Mouse (Mus musculus) forebrain, embryonic 10.5 days (tissue): ENCODE measurements around the gene Hist1h2ad. TPM values are rescaled to one million over a fixed set of nuclear protein-coding genes. Genes with fewer than 3 reads are reported as not detected.
"Not testable (repeated sequence)": the region's sequence is repeated elsewhere in the genome, so short reads cannot be mapped to it uniquely, and the experiment has no call there.

Source experiments
- DNase-seq: peaks from one replicate; pipeline ENCODE4 v3.0.0-alpha.2; 2017; ENCODE audit warnings: low spot score; ENCODE audit errors: extremely low spot score
- H3K27ac ChIP-seq: fragments of 300-500 bp; sonication (generic); 2 replicates; pipeline ENCODE4 v1.5.1; 2016; ENCODE audit warnings: mild to moderate bottlenecking
- H3K27me3 ChIP-seq: fragments of 300-500 bp; sonication (generic); 2 replicates; pipeline ENCODE4 v1.6.1; 2016; ENCODE audit warnings: mild to moderate bottlenecking; ENCODE audit not compliant: poor library complexity, severe bottlenecking
- H3K36me3 ChIP-seq: fragments of 300-500 bp; sonication (generic); replicated peaks from 2 replicates; pipeline ENCODE4 v1.6.1; 2016; ENCODE audit warnings: mild to moderate bottlenecking, moderate library complexity
- H3K4me1 ChIP-seq: fragments of 300-500 bp; sonication (generic); 2 replicates; pipeline ENCODE4 v1.6.1; 2016
- H3K4me3 ChIP-seq: fragments of 300-500 bp; sonication (generic); 2 replicates; pipeline ENCODE4 v1.5.1; 2016; ENCODE audit warnings: mild to moderate bottlenecking, moderate library complexity
- H3K9me3 ChIP-seq: fragments of 300-500 bp; sonication (generic); 2 replicates; pipeline ENCODE4 v1.6.1; 2016; ENCODE audit warnings: mild to moderate bottlenecking, moderate library complexity
- WGBS: fragments of 180-500 bp; shearing (Covaris S2); methylation state at CpG from one replicate; pipeline ENCODE4 v1.1.7; 2016; 5-methylcytosine and 5-hydroxymethylcytosine counted together
- polyA plus RNA-seq: library from polyadenylated mRNA; unstranded; fragments of >200 nt; fragmentation: Nextera tagmentation; extraction: Ambion mirVana; gene quantifications from 2 replicates; pipeline ENCODE4 v1.2.1, GENCODE M21; 2016

The Hist1h2ad gene
- 1.5 TPM in 2 replicates for polyA plus RNA-seq

GRCm38 (mm10) chr13:23573898-23574524 lies at the start of gene Hist1h2ad, which contains the start of gene Hist1h2bf:
TSS of gene Hist1h2ad (plus strand) at chr13:23574381.
TSS of gene Hist1h2bf (minus strand) at chr13:23574196.
- peak within 1 kb of the TSS; percentile 95 for H3K27ac ChIP-seq

GRCm38 (mm10) chr13:23524654-23525053 lies 49.5 kb upstream of the Hist1h2ad start:
- no peak overlapping the region for H3K27ac ChIP-seq

More at GRCm38 (mm10) chr13:23573898-23574524, at the start of gene Hist1h2ad, which contains the start of gene Hist1h2bf:
- Histone ChIP-seq H3K4me3 (peak within 1 kb of the TSS; percentile 62), H3K4me1 (peaks cover 42% of the 10 kb centered on the region)
- not testable (repeated sequence) for H3K36me3 ChIP-seq, H3K9me3 ChIP-seq, H3K27me3 ChIP-seq
- WGBS: under 1% methylated on average over 42 of the region's 42 CpGs
- peak; percentile 90 for DNase-seq

GRCm38 (mm10) chr13:23525901-23526300 lies 48.3 kb upstream of the Hist1h2ad start:
- Histone ChIP-seq H3K4me1 (peaks cover 42% of the 10 kb centered on the region), H3K27me3 (no peaks in the 10 kb centered on the region), H3K9me3 (no peaks in the 10 kb centered on the region), H3K36me3 (no peaks in the 10 kb centered on the region), H3K4me3 (peak overlapping the region; percentile 52), H3K27ac (peak overlapping the region; percentile 52; the same call in 1 of the 2 replicates)
- WGBS: 4% methylated on average over 10 of the region's 10 CpGs
- DNase-seq: no peak

More at GRCm38 (mm10) chr13:23524654-23525053, 49.5 kb upstream of the Hist1h2ad start:
- Histone ChIP-seq H3K9me3 (no peaks in the 10 kb centered on the region), H3K4me1 (peaks cover 46% of the 10 kb centered on the region), H3K36me3 (no peaks in the 10 kb centered on the region), H3K27me3 (no peaks in the 10 kb centered on the region), H3K4me3 (peak overlapping the region; percentile 52)
- WGBS: 8% methylated on average over 5 of the region's 5 CpGs
- DNase-seq: peak; percentile 82

DNA sequence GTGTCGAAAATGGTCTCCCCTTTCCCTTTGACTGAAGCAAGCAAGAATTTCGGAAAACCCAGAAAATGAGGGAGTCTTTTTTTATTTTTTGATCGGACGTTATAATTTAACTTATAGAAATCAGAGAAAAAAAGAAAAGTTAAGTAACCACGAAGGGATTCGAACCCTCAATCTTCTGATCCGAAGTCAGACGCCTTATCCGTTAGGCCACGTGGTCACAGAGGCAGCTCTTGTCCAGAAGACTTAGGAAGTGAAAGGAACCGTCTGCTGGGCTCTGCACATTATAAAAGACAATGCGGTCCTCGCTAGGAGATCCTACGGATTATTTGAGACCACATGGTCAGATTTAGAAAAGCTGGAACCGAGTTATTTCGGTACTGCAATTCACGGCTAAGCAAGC lies 47.9 kb upstream of the Hist1h2ad start:
- Histone ChIP-seq H3K4me3 (peak overlapping the region; percentile 52), H3K27ac (peak overlapping the region; percentile 83), H3K4me1 (peaks cover 39% of the 10 kb centered on the region), H3K27me3 (no peaks in the 10 kb centered on the region), H3K36me3 (no peaks in the 10 kb centered on the region), H3K9me3 (no peaks in the 10 kb centered on the region)
- peak; percentile 91 for DNase-seq
- under 1% methylated on average over 17 of the region's 17 CpGs for WGBS

DNA sequence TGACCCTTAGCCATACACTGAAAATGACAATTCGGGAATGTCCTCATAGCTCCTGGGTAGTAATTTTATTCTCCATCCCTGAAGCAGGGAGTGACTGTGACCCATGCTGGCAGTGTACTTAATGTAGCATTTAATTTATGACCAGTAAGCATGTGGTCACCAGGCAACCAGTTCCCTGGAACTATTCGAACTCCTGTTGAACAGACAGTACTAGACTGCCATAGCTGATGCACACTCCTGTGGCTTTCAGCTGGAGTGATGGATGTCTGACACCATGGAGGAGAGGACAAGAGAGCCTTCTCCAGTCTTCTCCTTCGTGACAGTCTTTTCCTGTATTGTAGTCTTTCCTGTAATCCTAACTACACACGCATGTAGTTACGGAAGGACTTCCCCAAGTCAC lies 45.2 kb upstream of the Hist1h2ad start:
- H3K27me3 ChIP-seq: no peaks in the 10 kb centered on the region
- H3K4me1 ChIP-seq: peaks cover 52% of the 10 kb centered on the region
- H3K36me3 ChIP-seq: no peaks in the 10 kb centered on the region
- WGBS: 91% methylated on average over 5 of the region's 5 CpGs
- DNase-seq: no peak
- peak overlapping the region; percentile 65; the same call in 1 of the 2 replicates for H3K27ac ChIP-seq
- H3K9me3 ChIP-seq: no peaks in the 10 kb centered on the region
- H3K4me3 ChIP-seq: peak overlapping the region; percentile 54

DNA sequence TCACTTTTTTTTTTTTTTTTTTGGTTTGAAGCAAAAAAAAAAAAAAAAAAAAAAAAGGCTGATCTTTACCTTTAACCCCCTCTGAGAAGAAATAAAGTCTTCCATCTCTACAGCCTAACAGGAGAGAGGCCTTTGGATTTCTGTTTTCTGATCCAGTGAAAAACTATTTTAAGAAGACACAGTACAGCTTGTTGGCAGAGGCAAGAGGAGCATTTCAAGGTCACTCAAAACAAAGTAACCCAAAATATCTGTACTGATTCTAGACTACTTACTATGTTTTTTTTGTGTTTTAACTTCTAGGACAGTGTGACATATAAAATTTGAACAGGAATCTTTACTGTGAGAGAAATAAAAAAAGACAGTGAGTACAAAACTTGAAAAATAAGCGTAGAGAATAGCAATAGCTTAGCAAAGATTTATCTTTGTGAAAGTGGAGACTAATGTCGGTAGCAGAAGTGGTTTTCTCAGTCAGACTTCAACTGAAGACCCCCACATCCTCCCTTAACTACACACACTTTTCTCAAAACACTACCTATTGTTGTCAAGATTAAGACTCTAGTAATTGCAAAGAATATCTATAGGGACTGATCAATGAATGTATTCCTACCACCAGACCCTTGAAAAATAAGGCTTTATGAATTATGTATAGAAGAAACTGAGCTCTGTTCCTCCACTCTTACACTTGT lies 44.6 kb upstream of the Hist1h2ad start:
- H3K4me3 ChIP-seq: peak overlapping the region; percentile 54
- peaks cover 52% of the 10 kb centered on the region for H3K4me1 ChIP-seq
- peak overlapping the region; percentile 92 for H3K27ac ChIP-seq
- H3K27me3 ChIP-seq: no peaks in the 10 kb centered on the region
- H3K9me3 ChIP-seq: no peaks in the 10 kb centered on the region
- 50% methylated on average over 2 of the region's 2 CpGs for WGBS
- no peaks in the 10 kb centered on the region for H3K36me3 ChIP-seq
- no peak for DNase-seq

DNA sequence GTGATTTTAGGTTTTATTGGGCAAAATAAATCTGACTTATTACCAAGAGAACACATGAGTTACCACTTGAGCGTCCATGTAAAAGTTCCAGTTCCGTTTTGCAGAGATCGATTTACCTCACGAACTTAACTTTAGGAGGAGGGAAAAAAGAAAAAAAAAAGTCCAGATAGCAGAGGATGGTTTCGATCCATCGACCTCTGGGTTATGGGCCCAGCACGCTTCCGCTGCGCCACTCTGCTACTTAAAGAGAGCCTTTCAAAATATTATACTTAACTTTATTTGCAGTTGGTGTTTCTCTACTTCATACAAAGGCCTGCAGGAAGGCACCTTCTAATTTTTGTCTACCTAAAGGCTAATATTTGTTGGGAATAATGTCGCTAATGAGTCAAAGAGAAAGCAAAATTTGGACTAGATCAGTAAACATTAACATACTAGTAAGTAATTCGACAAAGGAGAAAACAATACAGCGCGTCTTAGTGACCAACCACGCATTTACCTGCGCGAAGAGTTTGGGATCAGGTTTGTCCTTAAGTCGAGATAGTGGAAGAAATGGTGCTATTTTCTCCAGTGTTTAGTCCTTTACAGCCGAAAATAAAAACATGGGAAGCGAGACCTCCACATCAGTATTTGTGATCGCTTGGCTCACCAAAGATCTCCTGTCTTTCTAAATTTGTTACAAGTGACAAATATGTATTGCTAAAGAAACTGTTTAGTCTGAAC lies 43.8 kb upstream of the Hist1h2ad start:
- Histone ChIP-seq H3K27me3 (no peaks in the 10 kb centered on the region), H3K36me3 (no peaks in the 10 kb centered on the region), H3K4me1 (peaks cover 47% of the 10 kb centered on the region), H3K27ac (peak overlapping the region; percentile 92), H3K9me3 (no peaks in the 10 kb centered on the region), H3K4me3 (peak overlapping the region; percentile 54)
- under 1% methylated on average over 20 of the region's 20 CpGs for WGBS
- DNase-seq: peak; percentile 49

- DNase-seq: peak; percentile 97
- Histone ChIP-seq H3K4me3 (peak within 1 kb of the TSS; percentile 54), H3K27ac (peak within 1 kb of the TSS; percentile 92), H3K4me1 (peaks cover 43% of the 10 kb centered on the region), H3K9me3 (no peaks in the 10 kb centered on the region), H3K36me3 (no peaks in the 10 kb centered on the region), H3K27me3 (no peaks in the 10 kb centered on the region)
- under 1% methylated on average over 62 of the region's 70 CpGs for whole genome bisulfite sequencing
These were observed 43.0 kb upstream of the Hist1h2ad start, which contains the start of gene Hist1h4h for GRCm38 (mm10) chr13:23530901-23531875. TSS of gene Hist1h4h (plus strand) at chr13:23531050.

DNA sequence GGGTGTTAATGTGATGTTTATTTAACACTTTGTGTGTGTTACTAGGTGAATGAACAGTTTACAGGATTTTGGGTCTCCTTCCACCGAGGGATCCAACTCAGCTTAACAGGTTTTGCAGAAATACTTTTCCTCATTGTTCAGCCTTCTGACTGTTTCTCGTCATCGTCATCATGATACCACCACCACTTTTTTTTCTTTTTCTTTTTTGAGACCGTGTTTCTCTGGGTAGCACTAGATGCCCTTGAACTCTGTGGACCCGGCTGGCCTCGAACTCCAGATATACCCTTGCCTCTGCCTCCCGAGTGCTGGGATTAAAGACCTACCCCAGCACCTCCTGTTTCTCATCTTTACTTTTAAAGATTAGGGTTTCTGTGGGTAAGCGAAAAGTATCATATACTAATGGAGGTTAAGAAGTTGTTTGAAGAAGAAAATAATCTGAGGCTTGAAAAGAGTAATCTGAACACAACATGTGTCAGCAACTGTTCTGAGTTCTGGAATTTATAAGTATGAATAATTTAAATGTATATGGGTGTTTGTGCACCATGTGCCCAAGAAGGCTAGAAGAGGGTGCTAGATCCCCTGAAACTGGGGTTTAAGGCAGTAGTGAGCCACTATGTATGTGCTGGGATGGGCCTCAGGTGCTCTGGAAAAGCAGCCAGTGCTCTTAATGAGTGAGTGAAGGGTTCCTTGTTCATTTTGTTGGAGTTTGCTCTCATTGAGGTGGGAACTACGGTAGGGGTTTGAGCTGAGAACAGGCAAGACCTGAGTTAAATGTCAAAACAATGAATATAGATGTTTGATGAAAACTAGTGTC lies 41.7 kb upstream of the Hist1h2ad start:
- Histone ChIP-seq H3K4me3 (peak overlapping the region; percentile 54), H3K36me3 (no peaks in the 10 kb centered on the region), H3K4me1 (peaks cover 48% of the 10 kb centered on the region), H3K27ac (peak overlapping the region; percentile 92), H3K9me3 (no peaks in the 10 kb centered on the region), H3K27me3 (no peaks in the 10 kb centered on the region)
- no peak for DNase-seq
- WGBS: 27% methylated on average over 9 of the region's 9 CpGs

GRCm38 (mm10) chr13:23533560-23534367 lies 40.4 kb upstream of the Hist1h2ad start, which contains the start of gene Hist1h2af:
TSS of gene Hist1h2af (plus strand) at chr13:23533906.
- under 1% methylated on average over 27 of the region's 53 CpGs for whole genome bisulfite sequencing
- peak within 1 kb of the TSS; percentile 54 for H3K4me3 ChIP-seq
- H3K36me3 ChIP-seq, H3K27me3 ChIP-seq, H3K9me3 ChIP-seq: not testable (repeated sequence)
- DNase-seq: peak; percentile 84
- peaks cover 55% of the 10 kb centered on the region for H3K4me1 ChIP-seq
- H3K27ac ChIP-seq: peak within 1 kb of the TSS; percentile 92
